ENCODE assay signal across 9 mouse cellular contexts in genomic region chr8:72434952-72435351, GRCm38 (mm10). TPM values are rescaled to one million over a fixed set of nuclear protein-coding genes. Genes with fewer than 3 reads are reported as not detected.
DNase-seq lines count a peak whose midpoint lies in the region; ATAC-seq and TF ChIP-seq lines count a peak whose summit lies in the region.
"Had no signal": no experiment of that assay in that cellular context is flagged by ENCODE, and none has a peak within 500 bp of the region (broad histone marks: within the 10 kb centered on the region; RNA-seq: fewer than 3 reads in every experiment).

No protein-coding gene starts in this region.

- no peak overlapping the region for H3K4me2 ChIP-seq in kidney, embryonic 14.5 days (replicated peaks; ENCODE audit: low read depth, low read length)
- H3K4me2 ChIP-seq in heart, embryonic 13.5 days: no peak overlapping the region
- H3K4me2 ChIP-seq in forebrain, embryonic 13.5 days: no peak overlapping the region
- H3K4me2 ChIP-seq: liver, embryonic 15.5 days had no signal

- H3K27me3 ChIP-seq in kidney, adult 2 months (replicated peaks; ENCODE audit: control insufficient read depth, insufficient read depth, low read length): no peaks in the 10 kb centered on the region
- no peaks in the 10 kb centered on the region for H3K27me3 ChIP-seq in kidney, embryonic 14.5 days (ENCODE audit: control insufficient read depth, insufficient read depth, low read length)
- no peaks in the 10 kb centered on the region for H3K27me3 ChIP-seq in heart, embryonic 13.5 days (replicated peaks)
- no peaks in the 10 kb centered on the region for H3K27me3 ChIP-seq in forebrain, embryonic 13.5 days
- H3K27me3 ChIP-seq: liver, embryonic 15.5 days had no signal

- H3K36me3 ChIP-seq in kidney, adult 2 months (ENCODE audit: control insufficient read depth, insufficient read depth, low read length): no peaks in the 10 kb centered on the region
- no peaks in the 10 kb centered on the region for H3K36me3 ChIP-seq in kidney, embryonic 14.5 days (ENCODE audit: control insufficient read depth, insufficient read depth, low read length)
- H3K36me3 ChIP-seq in heart, embryonic 13.5 days: no peaks in the 10 kb centered on the region
- H3K36me3 ChIP-seq in forebrain, embryonic 13.5 days (ENCODE audit: poor library complexity, severe bottlenecking): no peaks in the 10 kb centered on the region
- H3K36me3 ChIP-seq: liver, embryonic 15.5 days had no signal

- H3K9ac ChIP-seq in kidney, embryonic 14.5 days (ENCODE audit: low read depth, low read length): no peak overlapping the region
- H3K9ac ChIP-seq in heart, embryonic 13.5 days: no peak overlapping the region
- H3K9ac ChIP-seq in forebrain, embryonic 13.5 days: no peak overlapping the region
- H3K9ac ChIP-seq: liver, embryonic 15.5 days had no signal

- 5% methylated on average over 2 of the region's 2 CpGs for WGBS in kidney, adult 2 months
- WGBS in kidney, embryonic 14.5 days: 25% methylated on average over 2 of the region's 2 CpGs
- WGBS in heart, embryonic 13.5 days: 6% methylated on average over 2 of the region's 2 CpGs
- WGBS in forebrain, embryonic 13.5 days: 36% methylated on average over 2 of the region's 2 CpGs

- TF ChIP-seq CTCF in kidney, adult 2 months (conservative IDR thresholded peaks at IDR 0.05; ENCODE audit: insufficient read depth, insufficient read length, low read depth, low read length): no peak
- no peak for TF ChIP-seq CTCF in left cerebral cortex, adult 2 months (IDR thresholded peaks at IDR 0.05)

- no peak for TF ChIP-seq POLR2A in kidney, adult 2 months (IDR thresholded peaks at IDR 0.05; ENCODE audit: low read depth, low read length)

- no peak overlapping the region for H3K4me3 ChIP-seq in kidney, adult 2 months (ENCODE audit: insufficient read depth, low read depth, low read length)
- H3K4me3 ChIP-seq in kidney, embryonic 14.5 days (ENCODE audit: low read length): no peak overlapping the region
- no peak overlapping the region for H3K4me3 ChIP-seq in heart, embryonic 13.5 days
- H3K4me3 ChIP-seq in left cerebral cortex, adult 2 months: no peak overlapping the region
- H3K4me3 ChIP-seq in forebrain, embryonic 13.5 days: no peak overlapping the region
- H3K4me3 ChIP-seq: liver, embryonic 15.5 days had no signal

- intact Hi-C loops in left cerebral cortex, adult 2 months (cut with DNase I): no loop called here

- no peak for ATAC-seq in kidney, embryonic 14.5 days (ENCODE audit: low FRiP score, low TSS enrichment)
- ATAC-seq in heart, embryonic 13.5 days (ENCODE audit: extremely low read depth, insufficient number of reproducible peaks, low FRiP score, low TSS enrichment): no peak; the same call in 1 of the 2 replicates
- no peak for ATAC-seq in forebrain, embryonic 13.5 days

- peaks cover 4% of the 10 kb centered on the region for H3K4me1 ChIP-seq in kidney, adult 2 months (ENCODE audit: control insufficient read depth, insufficient read depth, low read length)
- H3K4me1 ChIP-seq in kidney, embryonic 14.5 days (ENCODE audit: control insufficient read depth, insufficient read depth, low read length): no peaks in the 10 kb centered on the region
- H3K4me1 ChIP-seq in heart, embryonic 13.5 days: peaks cover 9% of the 10 kb centered on the region
- H3K4me1 ChIP-seq in forebrain, embryonic 13.5 days: peaks cover 3% of the 10 kb centered on the region; the same call in 1 of the 2 replicates
- H3K4me1 ChIP-seq: liver, embryonic 15.5 days had no signal

- no peaks in the 10 kb centered on the region for H3K9me3 ChIP-seq in kidney, embryonic 14.5 days (ENCODE audit: control insufficient read depth, low read length)
- H3K9me3 ChIP-seq in heart, embryonic 13.5 days: no peaks in the 10 kb centered on the region
- H3K9me3 ChIP-seq in forebrain, embryonic 13.5 days (replicated peaks): no peaks in the 10 kb centered on the region
- H3K9me3 ChIP-seq: liver, embryonic 15.5 days had no signal

- DNase-seq in kidney, adult 2 months: peak; percentile 70
- peak; percentile 83 for DNase-seq in adipocyte (ENCODE audit: low spot score)
- DNase-seq in ovary, postnatal 10 days (ENCODE audit: low spot score): peak; percentile 17
- DNase-seq in natural killer cell, adult 2 months (ENCODE audit: low spot score in 2 of 2): no peak
- no peak for DNase-seq in left cerebral cortex, adult 2 months (ENCODE audit: extremely low spot score in 1 of 2, low spot score in 2 of 2)

- H3K27ac ChIP-seq in kidney, adult 2 months (ENCODE audit: insufficient read depth, low read depth, low read length): no peak overlapping the region
- no peak overlapping the region for H3K27ac ChIP-seq in kidney, embryonic 14.5 days (ENCODE audit: low read depth, low read length)
- peak overlapping the region; percentile 61 for H3K27ac ChIP-seq in heart, embryonic 13.5 days (replicated peaks)
- no peak overlapping the region for H3K27ac ChIP-seq in left cerebral cortex, adult 2 months
- no peak overlapping the region for H3K27ac ChIP-seq in forebrain, embryonic 13.5 days
- H3K27ac ChIP-seq: liver, embryonic 15.5 days had no signal

RNA-seq across cellular contexts. Expression of gene Calr3, which starts 8.7 kb away (rescaled TPM):
- 0.77 TPM in 2 replicates for polyA plus RNA-seq in kidney, adult 2 months (2012; rRNA removed)
- polyA plus RNA-seq in kidney, embryonic 14.5 days (2014; fragmentation: Nextera tagmentation; extraction: Ambion mirVana): 1.6 and 2.1 TPM in 2 replicates
- 1.1 and 1.2 TPM in 2 replicates for polyA plus RNA-seq in heart, embryonic 13.5 days (2015; fragmentation: Nextera tagmentation; extraction: Ambion mirVana)
- total RNA-seq in left cerebral cortex, adult 2 months (2021): 1 to 10 TPM in 1 of 2 experiments, under 1 TPM in 1; 0.97 to 1.5 TPM
- 0.87 and 0.99 TPM in 2 replicates for polyA plus RNA-seq in forebrain, embryonic 13.5 days (2015; fragmentation: Nextera tagmentation; extraction: Ambion mirVana)

RNA-seq across cellular contexts. Expression of gene 1700030K09Rik, which starts 8.7 kb away (rescaled TPM):
- polyA plus RNA-seq in kidney, adult 2 months (2012; rRNA removed): 6.8 and 7.2 TPM in 2 replicates
- 13.9 and 14.6 TPM in 2 replicates for polyA plus RNA-seq in kidney, embryonic 14.5 days (2014; fragmentation: Nextera tagmentation; extraction: Ambion mirVana)
- 8.8 and 9.4 TPM in 2 replicates for polyA plus RNA-seq in heart, embryonic 13.5 days (2015; fragmentation: Nextera tagmentation; extraction: Ambion mirVana)
- total RNA-seq in left cerebral cortex, adult 2 months (2021): 10 to 100 TPM; 14.8 to 15.6 TPM
- 19.1 and 19.5 TPM in 2 replicates for polyA plus RNA-seq in forebrain, embryonic 13.5 days (2015; fragmentation: Nextera tagmentation; extraction: Ambion mirVana)

RNA-seq across cellular contexts. Expression of gene Eps15l1, which starts 13.7 kb away (rescaled TPM):
- polyA plus RNA-seq in kidney, adult 2 months (2012; rRNA removed): 30.3 and 31.9 TPM in 2 replicates
- 40.7 and 72.3 TPM in 2 replicates for polyA plus RNA-seq in kidney, embryonic 14.5 days (2014; fragmentation: Nextera tagmentation; extraction: Ambion mirVana)
- polyA plus RNA-seq in heart, embryonic 13.5 days (2015; fragmentation: Nextera tagmentation; extraction: Ambion mirVana): 37.4 and 38.2 TPM in 2 replicates
- 10 to 100 TPM; 66.4 to 73.0 TPM for total RNA-seq in left cerebral cortex, adult 2 months (2021)
- polyA plus RNA-seq in forebrain, embryonic 13.5 days (2015; fragmentation: Nextera tagmentation; extraction: Ambion mirVana): 61.4 and 69.0 TPM in 2 replicates

RNA-seq across cellular contexts. Expression of gene Cherp, which starts 40.1 kb away (rescaled TPM):
- 33.5 and 35.7 TPM in 2 replicates for polyA plus RNA-seq in kidney, adult 2 months (2012; rRNA removed)
- polyA plus RNA-seq in kidney, embryonic 14.5 days (2014; fragmentation: Nextera tagmentation; extraction: Ambion mirVana): 57.0 and 72.0 TPM in 2 replicates
- 40.1 and 45.6 TPM in 2 replicates for polyA plus RNA-seq in heart, embryonic 13.5 days (2015; fragmentation: Nextera tagmentation; extraction: Ambion mirVana)
- 10 to 100 TPM; 72.7 to 74.0 TPM for total RNA-seq in left cerebral cortex, adult 2 months (2021)
- polyA plus RNA-seq in forebrain, embryonic 13.5 days (2015; fragmentation: Nextera tagmentation; extraction: Ambion mirVana): 48.4 and 55.7 TPM in 2 replicates

RNA-seq across cellular contexts. Expression of gene Slc35e1, which starts 57.5 kb away (rescaled TPM):
- 52.7 and 67.5 TPM in 2 replicates for polyA plus RNA-seq in kidney, adult 2 months (2012; rRNA removed)
- polyA plus RNA-seq in kidney, embryonic 14.5 days (2014; fragmentation: Nextera tagmentation; extraction: Ambion mirVana): 10.8 and 19.7 TPM in 2 replicates
- polyA plus RNA-seq in heart, embryonic 13.5 days (2015; fragmentation: Nextera tagmentation; extraction: Ambion mirVana): 11.9 and 12.4 TPM in 2 replicates
- total RNA-seq in left cerebral cortex, adult 2 months (2021): 10 to 100 TPM; 55.5 to 56.7 TPM
- 6.4 and 8.8 TPM in 2 replicates for polyA plus RNA-seq in forebrain, embryonic 13.5 days (2015; fragmentation: Nextera tagmentation; extraction: Ambion mirVana)

Comparison
In these comparisons a context has a peak if more than half of its experiments do, and no peak if none do; other contexts are left out.
1. DNase-seq: peak in kidney, adult 2 months (single experiment), adipocyte (single experiment) and ovary, postnatal 10 days (single experiment); none in natural killer cell, adult 2 months (0 of 2) and left cerebral cortex, adult 2 months (0 of 2).